Mouse (Mus musculus) kidney, postnatal 10 days (tissue): ENCODE results near the gene Hipk2.

Experiments used
- DNase-seq: peaks from one replicate; pipeline ENCODE4 v3.0.0; 2021; ENCODE audit warnings: mixed read lengths

Hipk2 gene

DNA sequence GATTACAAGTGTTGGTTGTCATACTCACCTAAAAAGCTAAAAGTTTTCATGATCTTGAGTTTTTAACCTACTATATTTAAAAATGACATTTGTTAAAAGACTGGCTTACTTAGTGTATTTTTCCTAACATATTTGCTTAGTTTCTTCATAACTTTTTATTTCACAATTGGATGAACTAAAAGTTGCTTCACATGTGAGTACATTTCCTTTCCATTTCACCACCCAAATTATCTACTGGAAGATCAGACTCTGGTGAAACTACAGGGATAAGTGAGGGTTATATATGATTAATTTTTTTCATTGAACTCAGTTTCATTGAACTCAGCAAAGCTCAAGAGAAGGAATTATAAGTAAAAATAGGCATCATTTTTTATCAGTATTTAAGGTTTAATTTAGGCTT lies 50.1 kb downstream of the Hipk2 start:
- DNase-seq, result no peak

DNA sequence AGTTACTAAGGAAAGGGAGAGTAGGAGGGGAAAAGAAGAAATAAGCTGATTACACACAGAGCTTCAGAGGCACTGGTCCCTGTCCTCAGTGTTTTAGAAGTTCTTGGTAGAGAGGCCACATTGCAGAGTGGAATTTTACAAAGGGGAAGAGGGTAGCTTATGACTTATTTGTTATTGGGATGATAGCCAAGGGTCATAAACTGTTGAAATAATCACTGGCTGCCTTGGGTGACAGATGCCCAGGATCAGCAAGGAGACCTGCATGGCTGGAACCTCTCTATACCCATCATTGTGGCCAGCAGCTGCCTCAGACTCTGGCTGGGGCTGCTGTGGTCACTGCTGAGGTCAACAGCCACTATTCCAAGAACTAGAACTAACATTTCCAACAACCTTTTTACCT lies 52.1 kb downstream of the Hipk2 start:
- no peak for DNase-seq

DNA sequence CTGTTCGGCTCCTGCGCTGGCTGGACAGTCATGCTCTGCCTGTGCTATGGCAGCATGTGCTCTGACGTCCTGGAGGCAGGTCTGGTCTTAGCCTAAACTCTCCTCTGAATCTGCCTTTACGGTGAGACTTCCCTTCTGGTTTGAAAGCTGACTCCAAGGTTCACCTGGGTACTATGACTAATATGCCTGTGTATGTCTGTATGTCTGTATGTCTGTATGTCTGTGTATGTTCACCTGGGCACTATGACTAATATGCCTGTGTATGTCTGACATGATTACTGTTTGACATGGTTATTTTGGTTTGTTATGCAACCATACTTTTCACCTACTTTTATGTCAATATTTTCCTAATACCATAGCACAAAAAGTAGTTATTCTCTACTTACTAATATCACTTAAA lies 52.8 kb downstream of the Hipk2 start:
- no peak for DNase-seq

DNA sequence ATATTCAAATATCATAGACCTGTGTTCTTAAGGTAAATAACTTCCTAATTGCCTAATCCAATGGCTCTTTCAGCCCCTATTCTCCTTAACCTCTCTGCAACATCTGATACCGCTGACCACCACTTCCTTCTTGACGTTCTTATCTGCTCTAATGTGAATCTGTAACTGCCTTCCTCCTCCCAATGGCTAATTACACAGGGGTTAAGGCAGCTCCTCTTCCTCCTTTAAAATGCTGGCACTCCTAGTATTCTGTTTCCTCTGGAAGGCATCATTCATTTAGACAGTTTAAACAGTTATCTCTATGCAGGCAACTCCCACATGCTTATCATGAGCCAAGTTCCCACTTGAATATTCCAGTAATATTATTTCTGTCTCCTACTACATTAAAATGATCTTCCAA lies 54.3 kb downstream of the Hipk2 start:
- no peak for DNase-seq

DNA sequence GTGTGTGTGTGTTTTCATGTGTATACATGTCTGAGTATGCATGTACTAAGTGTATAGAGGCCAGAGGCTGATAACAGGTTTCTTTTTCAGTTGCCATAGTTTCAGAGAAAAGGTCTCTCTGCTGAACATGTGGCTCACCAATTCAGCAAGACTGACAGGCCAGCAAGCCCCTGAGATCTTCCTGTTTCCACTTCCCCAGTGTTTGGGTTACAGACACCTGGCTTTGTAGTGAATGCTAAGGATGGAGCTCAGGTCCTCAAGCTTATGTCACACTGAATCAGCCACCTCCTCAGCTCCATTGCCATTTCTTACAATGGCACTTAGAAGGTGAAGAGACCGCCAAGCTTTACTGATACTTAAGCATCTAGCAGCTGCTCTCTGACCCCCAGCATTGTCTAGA lies 55.1 kb downstream of the Hipk2 start:
- DNase-seq, result no peak

DNA sequence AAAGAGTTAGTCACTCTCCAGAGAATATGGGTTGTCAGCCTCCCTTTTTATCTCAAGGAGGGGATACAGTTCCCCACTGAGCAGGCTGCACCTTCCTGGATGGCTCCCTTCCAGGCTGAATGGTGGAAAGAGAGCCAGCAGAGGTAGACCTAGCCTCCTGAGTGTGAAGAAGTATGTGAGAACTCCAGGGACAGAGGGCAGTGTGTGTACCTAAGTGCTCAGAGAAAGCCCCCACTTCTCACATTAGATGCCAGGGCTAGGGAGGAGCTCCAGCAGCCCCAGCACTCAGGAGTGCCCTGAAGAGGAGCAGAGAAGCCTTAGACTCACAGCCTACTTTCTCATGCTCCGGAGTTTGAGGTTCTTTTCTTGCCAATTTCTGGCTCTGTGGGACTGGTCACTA lies 59.7 kb downstream of the Hipk2 start:
- DNase-seq, result no peak

DNA sequence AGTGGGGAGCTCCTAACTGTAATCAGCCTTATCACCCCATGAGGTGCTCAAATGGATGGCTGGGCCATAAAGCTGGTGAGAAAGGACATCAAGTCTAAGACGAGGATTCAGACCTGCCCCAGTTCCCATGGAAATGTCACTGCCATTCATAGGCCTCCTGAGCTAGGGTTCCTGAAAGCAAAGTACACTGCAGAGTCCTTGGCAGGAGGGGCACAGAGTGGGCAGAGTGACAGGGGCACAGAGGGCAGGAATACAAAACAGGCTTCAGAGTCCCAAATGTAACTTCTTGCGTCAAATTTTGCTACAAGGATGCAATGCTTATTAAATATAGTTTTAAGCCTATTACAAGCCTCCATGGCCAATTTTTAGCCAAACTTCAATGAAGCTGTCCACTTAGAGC lies 60.4 kb downstream of the Hipk2 start:
- DNase-seq, result no peak

DNA sequence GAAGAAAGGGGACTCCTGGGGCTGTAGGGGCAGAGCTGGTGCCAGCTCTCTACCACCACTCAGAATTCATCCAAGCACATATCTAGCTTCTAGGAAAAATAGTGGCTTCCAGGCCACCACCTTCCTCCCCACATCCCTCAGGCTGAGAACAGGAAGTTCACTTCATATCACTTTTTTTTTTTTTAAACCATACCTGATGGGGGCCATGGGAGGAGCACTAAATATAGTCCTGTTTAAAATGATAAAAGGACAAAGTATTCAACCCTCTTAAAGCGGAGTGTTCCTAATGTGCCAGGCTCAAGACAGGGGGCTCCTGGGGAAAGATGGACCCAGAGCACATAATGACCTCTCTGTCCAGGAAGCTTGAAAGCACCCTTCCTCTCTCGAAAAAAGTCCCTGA lies 61.3 kb downstream of the Hipk2 start:
- DNase-seq, result no peak

DNA sequence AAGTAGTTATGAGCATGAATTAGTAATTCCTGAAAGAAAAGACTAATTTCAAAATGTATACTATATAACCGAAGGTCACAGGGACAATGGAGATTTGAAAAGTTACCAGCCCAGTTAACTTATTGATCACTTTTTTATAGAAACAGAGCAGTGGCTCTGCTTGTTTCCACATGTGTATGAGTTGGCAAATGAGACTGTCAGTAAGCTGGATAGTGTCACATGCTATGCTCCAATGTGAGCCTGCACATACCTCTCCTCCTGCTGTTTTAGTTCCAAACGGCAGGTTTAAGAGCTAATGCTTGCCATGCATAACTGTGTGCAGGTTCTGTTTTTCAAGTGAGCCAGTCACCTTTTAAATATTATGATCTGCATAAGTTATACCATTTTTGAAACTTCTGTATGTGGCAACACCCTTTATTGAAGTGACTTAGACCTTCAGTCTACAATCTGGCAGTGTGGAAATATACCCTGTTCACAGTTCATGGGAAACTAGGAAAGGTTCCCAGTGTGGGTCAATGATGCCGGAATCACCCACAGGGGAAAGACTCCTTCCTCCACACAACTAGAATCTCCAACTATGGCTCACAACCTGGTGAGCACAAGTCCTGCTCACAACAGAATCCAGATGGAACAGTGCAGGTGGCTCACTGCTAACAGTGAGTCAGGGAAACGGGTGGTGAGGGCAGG lies 64.4 kb downstream of the Hipk2 start:
- no peak for DNase-seq

DNA sequence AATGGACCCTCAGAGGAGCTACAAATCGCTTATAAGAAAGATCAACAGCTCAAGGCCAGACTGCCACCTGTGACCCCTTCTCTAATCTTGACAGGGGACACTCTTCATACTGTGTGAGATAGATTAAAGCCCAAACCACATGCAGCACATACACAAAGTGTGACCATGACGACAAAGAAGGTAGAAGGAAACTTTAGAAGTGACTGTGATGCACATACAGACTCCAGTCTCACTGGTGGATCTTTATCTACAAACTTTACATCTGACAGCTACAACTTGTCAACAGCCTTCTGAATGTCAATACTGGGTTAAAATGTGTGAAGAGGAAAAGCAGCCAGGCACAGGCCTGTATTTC lies 65.9 kb downstream of the Hipk2 start:
- DNase-seq, result no peak

DNA sequence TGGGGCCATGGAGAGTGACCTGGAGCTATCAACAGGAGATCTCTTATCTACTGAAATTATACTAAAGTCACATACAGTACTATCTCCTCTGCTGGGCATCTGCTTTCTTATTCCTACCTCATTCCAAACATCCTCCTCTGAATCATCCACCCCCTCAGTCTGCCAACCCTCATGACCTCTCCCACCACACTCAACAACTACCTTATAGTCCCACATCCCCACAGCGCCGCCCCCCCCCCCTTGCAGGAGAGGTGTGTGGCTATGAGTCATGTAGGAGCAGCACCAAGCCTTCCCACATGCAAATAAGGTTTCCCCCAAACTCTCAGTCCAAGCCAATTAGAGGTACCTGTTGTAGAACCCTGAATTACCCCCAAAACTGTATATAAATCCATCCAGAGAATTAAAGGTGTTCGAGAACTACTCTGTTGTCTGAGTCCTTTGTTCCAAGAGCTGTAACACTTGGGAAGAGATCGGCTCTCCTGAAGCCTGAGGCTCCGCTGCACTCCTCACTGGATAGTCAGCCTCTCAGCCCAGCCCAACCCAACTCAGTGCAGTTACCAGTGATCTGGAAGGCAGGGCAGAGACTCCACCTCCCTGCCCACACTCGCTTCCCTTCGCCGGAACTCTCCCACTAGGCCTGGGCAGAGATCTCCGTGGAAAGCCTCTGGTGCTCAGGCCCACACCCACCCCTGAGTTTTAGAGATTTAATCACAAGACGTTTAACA lies 66.4 kb downstream of the Hipk2 start:
- DNase-seq, result peak; percentile 45

DNA sequence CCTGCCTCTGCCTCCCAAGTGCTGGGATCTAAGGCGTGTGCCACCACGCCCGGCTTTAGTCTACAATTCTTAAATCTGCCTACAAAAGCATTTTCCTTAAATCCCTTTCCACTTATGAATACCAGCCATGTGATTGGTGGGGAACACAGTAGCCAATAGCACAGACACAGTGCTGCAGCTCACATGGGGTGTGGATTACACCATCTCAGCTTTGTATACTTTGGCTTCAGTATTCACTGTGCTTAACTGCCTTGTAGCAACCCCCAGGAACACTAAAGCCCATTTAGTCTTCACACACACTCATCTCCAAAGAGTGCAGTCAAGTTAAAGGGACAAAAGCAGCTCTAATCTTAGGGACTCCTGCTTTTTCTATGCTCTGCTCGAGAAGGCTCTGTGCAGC lies 67.6 kb downstream of the Hipk2 start:
- DNase-seq, result no peak

DNA sequence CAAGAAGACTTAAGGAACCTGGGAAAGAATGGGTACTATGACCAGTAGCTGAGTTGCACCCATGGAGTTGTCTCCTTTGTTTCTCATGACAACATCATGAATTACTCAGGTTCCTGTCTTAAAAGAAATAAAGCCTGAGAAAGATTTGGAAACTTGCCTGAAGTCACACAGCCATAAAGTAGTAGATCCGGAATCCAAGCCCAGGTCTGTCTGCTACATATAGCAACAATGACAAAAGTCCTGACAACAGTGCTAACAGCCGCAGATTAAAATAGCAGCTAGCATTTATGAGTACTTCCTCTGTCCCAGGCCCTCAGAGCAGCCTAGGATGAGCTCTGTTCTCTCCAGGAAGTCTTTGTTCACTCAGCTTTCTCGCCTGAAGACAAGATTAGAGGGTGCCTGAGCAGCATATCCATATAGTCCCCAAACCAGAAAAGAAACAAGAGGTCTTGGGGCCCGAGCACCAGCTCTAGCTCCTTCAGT lies 69.0 kb downstream of the Hipk2 start:
- DNase-seq, result peak; percentile 27

DNA sequence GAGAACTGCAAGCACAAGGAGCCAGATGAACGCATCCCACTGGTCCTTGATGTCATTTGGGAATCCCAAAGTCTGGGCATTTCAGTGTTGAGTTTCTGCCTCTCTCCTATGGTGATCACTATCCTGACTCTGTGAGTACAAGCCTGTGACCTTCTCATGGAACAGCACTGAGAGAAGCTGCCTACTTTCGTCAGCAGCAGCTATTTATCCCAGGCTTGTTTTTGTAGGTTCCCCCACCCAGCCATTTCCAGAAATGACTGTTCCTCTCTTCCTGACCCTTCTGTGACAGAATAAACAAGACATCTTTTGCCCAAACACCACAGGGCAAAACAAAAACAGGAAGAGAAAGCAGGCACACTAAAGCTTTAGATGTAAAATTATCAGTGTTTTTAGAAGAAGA lies 70.4 kb downstream of the Hipk2 start:
- no peak for DNase-seq

DNA sequence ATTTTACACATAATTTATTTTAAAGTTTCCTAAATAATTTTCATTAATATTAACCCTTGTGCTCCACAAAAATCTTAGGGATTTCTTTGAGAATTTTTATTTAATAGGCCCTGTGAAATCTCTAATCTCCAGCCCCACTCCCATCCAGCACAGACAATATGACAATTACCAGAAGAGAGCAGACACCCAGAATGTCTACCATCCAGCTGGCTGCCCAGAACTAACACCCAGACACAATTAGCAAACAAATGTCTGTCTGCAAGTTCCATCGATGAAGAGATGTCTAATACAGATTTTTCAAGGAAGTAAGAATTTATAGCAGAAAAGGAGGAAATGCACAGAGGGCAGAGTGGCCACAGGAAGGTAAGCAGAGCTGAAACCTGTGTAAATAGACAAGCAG lies 74.7 kb downstream of the Hipk2 start:
- DNase-seq, result no peak

DNA sequence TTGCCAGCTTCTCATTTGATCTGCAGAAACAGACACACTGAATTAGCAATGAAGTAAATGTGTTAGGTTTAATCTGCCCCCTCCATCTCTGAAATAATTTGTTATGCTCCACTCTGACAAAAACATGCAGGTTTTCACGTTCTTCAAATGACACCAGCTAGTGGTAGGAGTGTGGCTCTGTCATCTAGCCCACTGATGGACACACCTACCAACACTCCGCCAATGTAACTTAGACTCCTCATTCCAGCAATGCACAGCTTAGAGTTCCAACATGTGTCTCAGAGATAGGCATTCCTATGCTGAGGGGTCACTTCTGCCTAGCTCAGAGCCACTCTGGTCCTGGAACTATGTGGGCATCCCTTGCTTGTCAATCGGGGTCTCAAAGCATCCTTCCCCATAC lies 78.4 kb downstream of the Hipk2 start:
- DNase-seq, result no peak

DNA sequence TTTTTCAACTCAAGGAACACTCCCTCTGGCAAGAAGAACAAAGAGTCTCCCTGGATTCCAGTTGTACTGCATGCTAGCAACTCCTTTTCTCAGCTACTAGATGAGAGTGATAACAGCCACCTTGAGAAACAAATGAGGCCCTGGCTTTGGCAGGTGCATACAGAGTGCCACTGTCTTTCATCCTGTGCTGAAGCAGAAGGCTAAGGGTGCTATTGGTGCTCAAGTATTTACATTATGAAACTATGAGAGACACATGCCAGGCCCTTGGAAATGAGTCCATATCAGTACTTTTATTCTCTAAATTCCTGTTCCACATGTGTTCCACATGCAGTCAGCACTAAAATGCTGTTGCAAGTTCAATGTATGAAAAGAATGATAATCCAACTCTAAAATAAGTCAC lies 79.0 kb downstream of the Hipk2 start:
- DNase-seq, result no peak

DNA sequence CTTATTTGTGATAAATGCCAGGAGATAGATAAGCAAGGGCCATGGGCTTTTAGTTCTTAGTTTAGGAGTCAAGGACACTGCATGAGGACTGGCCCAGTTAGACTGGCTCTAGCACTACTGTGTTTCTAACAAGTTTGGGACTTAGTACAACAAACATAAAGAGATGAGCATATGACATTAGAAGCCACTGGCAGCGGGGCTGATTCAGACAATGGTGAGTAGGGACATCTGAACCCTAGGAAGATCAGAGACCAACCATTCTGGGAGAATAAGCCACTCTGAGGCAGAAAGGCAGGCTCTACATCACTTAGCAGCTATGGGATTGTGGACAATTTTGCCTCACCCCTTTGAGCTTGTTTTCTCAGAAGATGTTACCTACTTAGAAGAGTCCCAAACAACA lies 79.6 kb downstream of the Hipk2 start:
- DNase-seq, result no peak

DNA sequence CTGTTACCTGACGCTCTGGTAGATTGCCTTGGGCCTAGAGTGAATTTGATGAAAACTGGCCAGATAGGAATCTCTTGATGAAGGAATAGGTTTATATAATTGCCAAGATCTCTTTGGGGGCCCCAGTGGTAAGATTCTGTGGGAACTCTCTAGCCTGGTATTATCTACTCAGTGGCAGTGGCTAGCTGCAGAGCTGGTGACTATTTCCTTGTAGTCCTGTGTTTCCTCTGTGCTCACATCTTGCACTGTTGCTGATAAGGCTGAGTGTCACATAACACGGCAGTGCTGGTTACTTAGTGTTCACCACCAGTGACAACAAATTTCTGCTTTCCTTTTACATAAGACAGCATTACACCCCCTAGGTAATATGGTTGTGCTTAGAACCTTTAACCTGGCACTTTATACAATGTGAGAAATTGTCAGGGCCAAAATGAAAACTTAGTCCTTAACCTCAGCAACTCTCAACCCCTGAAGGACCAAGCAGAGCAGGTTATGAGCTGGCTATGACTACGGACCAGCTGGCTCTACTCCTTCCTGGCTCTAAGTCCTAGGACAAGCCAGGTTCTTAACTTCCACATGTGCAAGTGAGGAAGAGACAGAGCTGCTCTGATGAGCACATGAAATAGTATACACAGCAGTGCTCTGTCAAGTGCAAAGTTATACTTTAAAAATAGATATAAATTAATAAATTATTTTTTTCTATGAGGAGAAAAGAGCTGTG lies 80.7 kb downstream of the Hipk2 start:
- no peak for DNase-seq

DNA sequence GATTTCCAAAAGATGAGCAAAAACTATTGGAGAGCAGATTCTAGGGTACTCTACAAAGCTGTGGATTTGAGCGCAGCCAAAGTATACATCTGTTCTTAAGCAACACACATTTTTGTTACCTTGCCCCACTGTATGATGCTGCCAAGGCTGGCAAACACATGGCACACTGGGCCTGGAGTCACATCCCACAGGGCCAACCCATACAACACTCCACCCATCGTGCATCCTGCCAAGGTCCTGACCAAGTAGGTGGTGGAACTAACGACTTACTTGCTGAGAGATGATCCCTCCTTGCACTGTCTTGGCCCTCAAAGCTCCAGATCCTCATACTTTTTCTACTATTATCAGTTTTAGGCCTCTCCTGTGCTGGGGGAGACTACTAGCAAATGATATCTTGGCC lies 83.0 kb downstream of the Hipk2 start:
- DNase-seq, result no peak

DNA sequence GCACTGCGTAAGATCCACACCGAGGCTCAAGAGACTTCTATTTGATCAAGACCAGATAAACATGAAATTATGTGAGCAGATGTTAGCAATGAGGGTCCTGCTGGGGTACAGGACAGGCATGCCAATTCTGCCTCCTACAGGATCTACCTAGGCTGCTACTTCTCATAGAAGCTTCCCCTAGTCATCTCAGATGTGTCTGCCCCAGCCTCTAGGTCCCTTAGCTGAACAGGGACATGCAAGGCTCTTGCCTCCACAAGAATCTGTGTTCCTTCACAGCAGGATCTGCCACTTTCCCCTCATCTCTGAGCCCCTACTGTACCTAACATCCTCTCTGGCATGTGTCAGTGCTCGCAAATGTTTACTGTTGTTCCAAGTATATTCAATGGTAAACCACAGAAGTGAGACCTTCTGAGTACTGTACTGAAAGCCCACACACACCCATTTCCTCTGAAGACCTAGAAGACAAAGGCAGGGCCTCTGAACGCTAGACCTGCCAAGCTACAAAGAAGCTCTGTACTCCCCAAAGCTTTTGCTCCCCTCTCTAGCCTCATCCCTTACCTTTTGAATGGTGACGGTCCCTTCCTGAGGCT lies 86.6 kb downstream of the Hipk2 start:
- DNase-seq, result no peak

DNA sequence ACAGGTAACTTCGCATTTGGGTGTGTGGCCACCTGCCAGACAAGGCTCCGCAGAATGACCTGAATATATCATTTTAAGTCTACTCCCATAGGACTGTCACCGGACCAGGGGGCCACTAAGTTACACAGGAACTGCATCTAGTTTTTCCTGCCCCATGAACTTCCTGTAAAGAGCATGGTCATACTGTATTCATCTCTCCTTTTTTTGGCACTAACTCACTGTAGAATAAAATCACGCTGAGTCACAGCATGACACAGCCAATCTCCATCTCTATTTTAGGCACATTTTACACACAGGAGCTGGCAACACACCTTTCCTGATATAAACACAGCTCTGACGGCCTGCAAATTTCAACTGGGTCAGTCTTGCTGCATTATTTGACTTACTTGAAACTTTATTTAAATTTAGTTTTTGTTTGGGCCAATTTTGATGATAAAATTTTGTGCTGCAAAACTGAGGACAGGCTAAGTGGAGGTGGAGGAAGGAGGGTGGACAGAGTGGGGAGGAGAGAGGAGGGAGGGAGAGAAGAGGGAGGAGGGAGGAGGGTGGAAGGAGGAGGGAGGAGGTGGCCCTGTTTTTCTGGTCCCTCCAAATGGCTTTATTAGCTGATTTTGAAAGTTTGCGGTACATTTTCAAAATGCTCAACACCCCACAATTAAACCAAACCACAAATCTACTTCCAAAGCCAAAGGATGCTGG lies 88.0 kb downstream of the Hipk2 start:
- DNase-seq, result no peak

DNA sequence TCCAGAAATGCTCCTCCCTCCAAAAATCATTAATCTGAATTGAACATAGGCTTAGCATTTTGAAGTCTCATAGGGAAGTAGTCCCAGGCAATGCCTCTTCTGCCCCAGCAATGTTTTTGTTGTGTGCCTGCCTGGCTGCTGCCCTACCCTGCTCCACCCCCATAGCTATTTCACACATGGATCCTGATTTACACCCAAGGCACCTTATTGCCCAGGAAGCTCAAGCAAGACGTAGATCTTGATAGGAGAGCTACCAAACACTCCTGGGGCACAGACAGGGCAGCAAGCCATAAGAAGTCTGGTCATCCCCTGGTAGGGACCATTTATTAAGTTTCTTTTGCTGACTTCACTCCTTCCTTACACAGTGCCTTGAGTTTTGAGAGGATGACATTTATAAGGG lies 88.8 kb downstream of the Hipk2 start:
- no peak for DNase-seq
